Mouse (Mus musculus): ENCODE results near the gene Hdac9.

The Hdac9 gene

GRCm38 (mm10) chr12:34697981-34698380 lies 218.9 kb downstream of the Hdac9 start:
- DNase-seq (ENCODE audit: low read depth, low spot score): no peak

GRCm38 (mm10) chr12:34696736-34697135 lies 220.2 kb downstream of the Hdac9 start:
- DNase-seq (ENCODE audit: low read depth, low spot score): no peak

DNA sequence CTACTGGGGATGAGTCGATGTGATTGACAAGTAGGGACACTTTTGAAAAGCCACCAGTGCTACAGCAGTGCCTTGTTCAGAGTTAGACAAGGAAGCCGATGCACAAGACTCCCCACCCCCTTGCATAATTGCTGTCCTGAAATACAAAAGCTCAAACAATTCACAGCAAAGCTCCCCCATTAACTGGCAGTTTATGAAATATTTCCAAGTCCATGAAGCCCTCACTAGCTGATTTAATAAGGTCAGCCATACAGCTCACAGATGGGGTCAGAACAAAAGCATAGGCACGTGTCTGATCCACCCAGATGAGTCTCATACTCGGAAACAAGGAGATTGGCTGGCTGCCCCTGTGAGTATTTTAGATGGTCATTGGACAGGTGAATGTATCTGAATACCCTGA lies 228.0 kb downstream of the Hdac9 start:
- no peak for DNase-seq (ENCODE audit: low read depth, low spot score)

GRCm38 (mm10) chr12:34683375-34683774 lies 233.5 kb downstream of the Hdac9 start:
- DNase-seq (ENCODE audit: low read depth, low spot score): no peak

DNA sequence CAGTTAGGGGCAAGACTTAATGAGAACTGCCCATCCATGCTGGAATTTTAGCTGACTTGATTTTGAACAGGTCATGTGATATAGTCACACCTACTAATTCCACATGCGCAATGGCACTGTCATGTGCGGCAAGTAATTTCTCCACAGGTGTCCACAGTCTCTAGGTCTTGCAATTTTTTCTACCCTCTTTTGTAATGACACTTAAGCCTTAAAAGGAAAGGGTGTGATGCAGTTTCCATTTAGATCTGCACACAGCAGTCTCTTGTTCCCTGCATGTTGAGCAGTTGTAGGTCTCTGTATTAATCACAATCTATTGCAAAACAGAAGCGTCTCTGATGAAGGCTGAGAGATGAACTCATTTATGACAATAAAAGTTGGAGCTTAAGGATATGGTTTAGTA lies 234.2 kb downstream of the Hdac9 start:
- DNase-seq (ENCODE audit: low read depth, low spot score): no peak

- no peak for DNase-seq (ENCODE audit: low read depth, low spot score)
These were observed 236.3 kb downstream of the Hdac9 start for GRCm38 (mm10) chr12:34680576-34680975.

- no peak for DNase-seq (ENCODE audit: low read depth, low spot score)
These were observed 239.8 kb downstream of the Hdac9 start for GRCm38 (mm10) chr12:34677110-34677509.

- no peak for DNase-seq (ENCODE audit: low read depth, low spot score)
These were observed 242.7 kb downstream of the Hdac9 start for GRCm38 (mm10) chr12:34674235-34674634.

- DNase-seq (ENCODE audit: low read depth, low spot score): no peak
These were observed 243.4 kb downstream of the Hdac9 start for GRCm38 (mm10) chr12:34673539-34673938.

DNA sequence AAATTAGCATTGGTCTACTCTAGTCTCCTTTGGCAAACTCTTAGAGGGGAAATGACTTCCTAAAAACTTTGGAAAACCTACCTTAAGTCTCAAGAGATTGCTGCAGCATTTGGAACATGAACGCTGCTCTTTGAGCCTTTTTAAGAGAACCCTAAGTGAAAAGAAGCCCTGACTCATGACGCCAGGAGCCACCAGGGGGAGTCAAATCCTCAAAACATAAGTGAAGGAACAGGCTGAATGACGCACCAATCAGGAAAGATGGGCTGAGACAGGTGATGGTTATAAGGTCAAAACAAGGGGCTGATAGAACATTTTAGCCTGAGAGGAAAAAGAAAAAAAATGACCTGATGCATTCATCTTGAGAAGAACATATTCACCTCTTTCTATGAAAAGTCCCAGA lies 252.1 kb downstream of the Hdac9 start:
- peak; percentile 29 for DNase-seq (ENCODE audit: low read depth, low spot score)

DNA sequence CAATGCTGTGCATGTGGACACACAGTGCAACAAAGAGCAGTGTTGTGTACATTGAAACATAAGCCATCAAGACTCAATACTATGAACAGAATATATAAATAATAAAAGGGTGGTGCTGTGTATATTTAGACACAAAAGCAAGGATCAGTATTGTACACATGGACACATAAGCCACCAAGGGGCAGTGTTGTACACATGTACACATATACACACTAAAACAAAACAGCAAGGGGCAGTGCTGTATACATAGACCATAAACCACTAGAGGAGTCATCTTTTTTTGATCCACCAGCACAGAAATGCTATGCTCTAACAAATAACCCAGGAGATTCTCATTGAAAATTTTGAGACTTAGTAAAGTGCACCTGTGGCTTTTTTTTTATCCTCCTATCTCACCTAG lies 255.5 kb downstream of the Hdac9 start:
- DNase-seq (ENCODE audit: low read depth, low spot score): no peak

DNA sequence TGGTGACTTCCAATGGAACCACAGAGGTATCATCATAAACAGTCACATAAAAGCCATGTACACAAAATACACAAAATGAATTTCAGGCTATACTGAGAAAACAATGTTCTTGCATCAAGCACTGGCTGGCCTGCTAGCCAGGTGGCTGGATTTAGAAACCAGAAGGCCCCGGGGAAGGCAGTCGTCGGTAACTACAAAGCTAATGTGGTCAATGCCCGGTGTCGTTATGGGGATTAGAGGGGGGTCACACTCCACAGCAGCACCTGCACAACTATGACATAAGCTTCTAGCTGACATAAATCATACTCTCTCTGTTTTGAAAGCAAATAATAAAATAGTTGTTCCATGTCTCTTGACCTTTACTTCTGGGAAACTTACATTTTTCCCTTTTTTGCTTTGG lies 256.9 kb downstream of the Hdac9 start:
- DNase-seq (ENCODE audit: low read depth, low spot score): no peak

- DNase-seq (ENCODE audit: low read depth, low spot score): no peak
These were observed 258.3 kb downstream of the Hdac9 start for GRCm38 (mm10) chr12:34658568-34658967.

DNA sequence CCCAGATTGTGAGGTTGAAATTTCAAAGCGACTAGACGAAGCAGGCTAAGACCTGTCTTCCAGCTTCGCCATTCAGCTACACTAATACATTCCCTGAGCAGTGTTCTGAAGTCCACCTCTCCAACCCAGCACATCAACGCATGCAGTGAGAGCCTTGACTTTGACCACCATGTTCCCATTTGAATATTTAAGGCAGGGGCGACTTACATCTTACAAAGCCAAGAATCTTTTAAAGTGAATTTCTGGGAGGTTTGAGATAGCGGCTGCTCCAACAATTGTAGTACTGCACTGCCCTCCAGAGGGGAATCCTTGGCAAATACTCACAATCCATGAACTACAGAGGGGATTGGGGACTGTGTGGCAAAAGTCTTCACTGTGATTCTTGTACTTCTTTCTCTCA lies 258.8 kb downstream of the Hdac9 start:
- DNase-seq (ENCODE audit: low read depth, low spot score): no peak

DNA sequence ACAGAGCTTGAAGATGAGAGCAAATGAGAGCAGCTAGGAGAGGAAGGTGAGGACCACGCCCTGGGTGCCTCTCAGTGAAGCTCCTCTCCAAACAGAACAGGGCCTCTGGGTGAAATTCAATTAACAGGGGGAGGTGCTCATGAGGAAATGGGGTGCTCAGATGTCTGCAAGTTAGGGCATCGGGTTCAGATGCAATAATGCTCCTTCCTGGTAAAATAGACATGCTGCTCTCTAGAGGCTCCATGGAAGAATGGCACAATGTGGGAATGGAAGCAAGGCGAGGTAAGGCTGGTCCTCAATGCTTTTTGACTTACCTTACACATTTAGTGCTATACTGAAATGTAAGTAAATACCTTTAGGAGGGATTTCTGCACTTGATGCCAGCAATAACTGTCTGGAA lies 263.3 kb downstream of the Hdac9 start:
- DNase-seq (ENCODE audit: low read depth, low spot score): no peak

- DNase-seq (ENCODE audit: low read depth, low spot score): no peak
These were observed 268.1 kb downstream of the Hdac9 start for GRCm38 (mm10) chr12:34648753-34649152.

GRCm38 (mm10) chr12:34641705-34642259 lies 275.1 kb downstream of the Hdac9 start:
- no peak for DNase-seq (ENCODE audit: low read depth, low spot score)

- DNase-seq (ENCODE audit: low read depth, low spot score): no peak
These were observed 279.4 kb downstream of the Hdac9 start for GRCm38 (mm10) chr12:34637238-34638124.

DNA sequence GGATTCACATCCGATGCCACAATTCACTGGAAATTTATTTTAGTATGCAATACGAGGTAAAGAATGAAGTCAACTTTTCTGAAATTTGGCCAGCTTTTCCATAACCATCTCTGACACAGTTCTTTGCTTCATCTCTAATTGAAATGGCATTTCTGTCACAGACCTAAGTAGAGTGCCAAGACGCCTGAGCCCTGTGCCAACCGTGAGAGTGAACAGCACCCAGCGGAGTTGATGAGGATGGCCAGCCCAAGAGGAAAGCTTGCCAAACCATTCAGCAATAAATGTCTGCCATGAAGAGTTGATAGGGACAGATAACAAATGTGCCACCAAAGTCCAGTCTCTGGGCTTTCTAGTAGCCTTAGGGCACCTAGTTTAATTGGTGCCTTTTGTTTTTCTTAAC lies 297.8 kb downstream of the Hdac9 start:
- no peak for DNase-seq (ENCODE audit: low read depth, low spot score)

GRCm38 (mm10) chr12:34618321-34618720 lies 298.6 kb downstream of the Hdac9 start:
- no peak for DNase-seq (ENCODE audit: low read depth, low spot score)

DNA sequence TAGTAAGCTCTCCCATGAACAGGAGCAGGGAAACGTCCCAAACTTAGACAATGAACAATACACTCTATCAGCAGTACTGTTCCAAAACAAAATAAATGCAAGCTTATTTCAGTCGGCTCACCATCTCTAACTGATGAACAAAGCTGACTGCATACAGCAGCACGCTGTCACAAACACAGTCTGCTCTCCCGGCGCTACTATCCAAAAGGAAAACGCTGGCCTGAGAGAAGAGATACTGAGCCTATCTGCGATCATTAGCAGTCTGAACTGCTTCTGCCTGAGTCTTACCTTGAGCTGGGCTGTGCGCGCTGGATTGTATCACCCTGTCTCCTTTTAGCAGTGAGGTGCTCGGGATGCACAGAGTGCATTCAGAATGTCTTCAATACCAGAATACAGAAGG lies 299.1 kb downstream of the Hdac9 start:
- no peak for DNase-seq (ENCODE audit: low read depth, low spot score)

- DNase-seq (ENCODE audit: low read depth, low spot score): no peak
These were observed 302.1 kb downstream of the Hdac9 start for GRCm38 (mm10) chr12:34614796-34615195.

- no peak for DNase-seq (ENCODE audit: low read depth, low spot score)
These were observed 304.4 kb downstream of the Hdac9 start for GRCm38 (mm10) chr12:34612511-34612910.
